Mouse (Mus musculus): ENCODE measurements around the gene Dlg2. TPM values are rescaled to one million over a fixed set of nuclear protein-coding genes. Genes with fewer than 3 reads are reported as not detected.

Dlg2 gene
- polyA plus RNA-seq, 1 experiment from 2014 or later = 1.3 TPM

- DNase-seq (ENCODE audit: low spot score) = no peak
- Histone ChIP-seq H3K27me3 (replicated peaks; ENCODE audit: low read depth, poor library complexity, severe bottlenecking) (no peaks in the 10 kb centered on the region), H3K36me3 (replicated peaks) (no peaks in the 10 kb centered on the region), H3K4me1 (no peaks in the 10 kb centered on the region), H3K27ac (replicated peaks) (no peak overlapping the region), H3K9me3 (no peaks in the 10 kb centered on the region), H3K4me3 (no peak overlapping the region)
- WGBS = 58% methylated on average over 2 of the region's 2 CpGs
Observed at GRCm38 (mm10) chr7:90587795-90588194, 111.3 kb downstream of the Dlg2 start.

DNA sequence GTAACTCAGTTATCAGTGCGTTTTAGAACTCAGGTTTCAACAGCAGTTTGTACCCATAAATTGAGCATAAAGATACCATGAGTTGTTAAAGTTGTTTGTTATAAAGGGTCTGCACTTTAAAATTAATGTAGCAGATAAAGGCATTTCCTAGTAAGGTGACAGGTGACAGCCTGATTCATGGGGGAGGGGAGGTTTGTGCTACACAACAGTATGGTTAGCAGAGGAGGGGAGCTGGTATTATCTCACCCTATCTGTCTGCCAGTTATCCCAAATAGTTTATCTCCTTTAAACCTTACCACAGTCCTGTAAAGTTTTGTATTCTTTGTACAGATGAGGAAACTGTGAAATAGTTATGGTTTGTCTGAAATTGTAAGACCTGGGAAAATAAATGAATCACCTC lies 111.8 kb downstream of the Dlg2 start:
- 86% methylated on average over 1 of the region's 1 CpGs for WGBS
- no peak for DNase-seq (ENCODE audit: low spot score)
- H3K36me3 ChIP-seq (replicated peaks) = no peaks in the 10 kb centered on the region
- no peaks in the 10 kb centered on the region for H3K27me3 ChIP-seq (replicated peaks; ENCODE audit: low read depth, poor library complexity, severe bottlenecking)
- H3K9me3 ChIP-seq = no peaks in the 10 kb centered on the region
- no peaks in the 10 kb centered on the region for H3K4me1 ChIP-seq
- no peak overlapping the region for H3K27ac ChIP-seq (replicated peaks)
- no peak overlapping the region for H3K4me3 ChIP-seq

GRCm38 (mm10) chr7:90609764-90610163 lies 133.3 kb downstream of the Dlg2 start:
- Histone ChIP-seq H3K27me3 (replicated peaks; ENCODE audit: low read depth, poor library complexity, severe bottlenecking) (no peaks in the 10 kb centered on the region), H3K27ac (replicated peaks) (no peak overlapping the region), H3K4me3 (no peak overlapping the region), H3K36me3 (replicated peaks) (no peaks in the 10 kb centered on the region), H3K9me3 (no peaks in the 10 kb centered on the region), H3K4me1 (no peaks in the 10 kb centered on the region)
- no peak for DNase-seq (ENCODE audit: low spot score)
- 57% methylated on average over 2 of the region's 2 CpGs for WGBS

DNA sequence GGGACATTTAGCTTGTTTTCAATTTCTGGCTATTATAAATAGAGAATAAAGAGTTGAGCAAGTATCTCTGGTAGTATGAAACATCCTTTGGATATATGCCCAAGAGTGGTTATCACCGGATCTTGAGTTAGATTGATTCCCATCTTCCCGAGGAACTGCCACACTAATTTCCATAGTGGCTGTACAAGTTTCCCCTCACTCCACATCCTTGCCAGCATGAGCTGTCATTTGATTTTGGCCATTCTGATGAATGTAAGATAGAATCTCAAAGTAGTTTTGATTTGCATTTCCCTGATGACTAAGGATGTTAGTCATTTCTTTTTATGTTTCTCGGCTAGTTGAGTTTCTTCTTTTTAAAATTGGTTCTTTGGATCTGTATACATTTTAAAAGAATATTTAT lies 154.1 kb downstream of the Dlg2 start:
- H3K4me3 ChIP-seq = no peak overlapping the region
- H3K27ac ChIP-seq (replicated peaks) = no peak overlapping the region
- no peaks in the 10 kb centered on the region for H3K36me3 ChIP-seq (replicated peaks)
- WGBS = 93% methylated on average over 3 of the region's 3 CpGs
- no peaks in the 10 kb centered on the region for H3K4me1 ChIP-seq
- DNase-seq (ENCODE audit: low spot score) = no peak
- no peaks in the 10 kb centered on the region for H3K9me3 ChIP-seq
- H3K27me3 ChIP-seq (replicated peaks; ENCODE audit: low read depth, poor library complexity, severe bottlenecking) = no peaks in the 10 kb centered on the region

DNA sequence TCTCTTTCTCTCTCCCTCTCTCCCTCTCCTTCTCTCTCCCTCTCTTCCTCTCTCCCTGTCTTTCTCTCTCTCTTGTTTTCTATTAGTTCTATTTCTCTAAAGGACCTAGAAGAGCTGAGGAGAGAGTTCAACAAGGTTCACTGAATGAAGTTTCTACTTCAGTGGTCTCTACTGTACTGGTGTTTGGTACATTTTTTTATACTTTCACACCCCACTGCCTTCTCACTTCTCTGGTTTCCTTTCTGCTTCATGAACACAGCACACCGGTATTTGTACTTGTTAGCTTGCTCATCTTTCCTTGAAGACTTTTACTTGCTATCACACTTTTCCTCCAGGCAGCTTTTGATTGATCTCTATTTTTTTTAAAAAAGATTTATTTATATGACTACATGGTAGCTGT lies 173.0 kb downstream of the Dlg2 start:
- peaks cover 5% of the 10 kb centered on the region; the same call in 1 of the 2 replicates for H3K4me1 ChIP-seq
- H3K27ac ChIP-seq (replicated peaks) = no peak overlapping the region
- 94% methylated on average over 1 of the region's 1 CpGs for WGBS
- H3K36me3 ChIP-seq (replicated peaks) = no peaks in the 10 kb centered on the region
- H3K27me3 ChIP-seq (replicated peaks; ENCODE audit: low read depth, poor library complexity, severe bottlenecking) = no peaks in the 10 kb centered on the region
- H3K9me3 ChIP-seq = no peaks in the 10 kb centered on the region
- no peak overlapping the region for H3K4me3 ChIP-seq
- DNase-seq (ENCODE audit: low spot score) = no peak

- Histone ChIP-seq H3K36me3 (replicated peaks) (no peaks in the 10 kb centered on the region), H3K4me3 (no peak overlapping the region), H3K27ac (replicated peaks) (no peak overlapping the region), H3K4me1 (peaks cover 5% of the 10 kb centered on the region; the same call in 1 of the 2 replicates), H3K27me3 (replicated peaks; ENCODE audit: low read depth, poor library complexity, severe bottlenecking) (no peaks in the 10 kb centered on the region), H3K9me3 (no peaks in the 10 kb centered on the region)
- DNase-seq (ENCODE audit: low spot score) = no peak
- WGBS = 57% methylated on average over 6 of the region's 6 CpGs
Observed at GRCm38 (mm10) chr7:90651128-90651527, 174.7 kb downstream of the Dlg2 start.

- H3K27me3 ChIP-seq (replicated peaks; ENCODE audit: low read depth, poor library complexity, severe bottlenecking) = no peaks in the 10 kb centered on the region
- peaks cover 5% of the 10 kb centered on the region; the same call in 1 of the 2 replicates for H3K4me1 ChIP-seq
- WGBS = 92% methylated on average over 2 of the region's 2 CpGs
- no peak overlapping the region for H3K4me3 ChIP-seq
- H3K9me3 ChIP-seq = no peaks in the 10 kb centered on the region
- no peaks in the 10 kb centered on the region for H3K36me3 ChIP-seq (replicated peaks)
- DNase-seq (ENCODE audit: low spot score) = no peak
- no peak overlapping the region for H3K27ac ChIP-seq (replicated peaks)
Observed at GRCm38 (mm10) chr7:90651611-90652010, 175.1 kb downstream of the Dlg2 start.

DNA sequence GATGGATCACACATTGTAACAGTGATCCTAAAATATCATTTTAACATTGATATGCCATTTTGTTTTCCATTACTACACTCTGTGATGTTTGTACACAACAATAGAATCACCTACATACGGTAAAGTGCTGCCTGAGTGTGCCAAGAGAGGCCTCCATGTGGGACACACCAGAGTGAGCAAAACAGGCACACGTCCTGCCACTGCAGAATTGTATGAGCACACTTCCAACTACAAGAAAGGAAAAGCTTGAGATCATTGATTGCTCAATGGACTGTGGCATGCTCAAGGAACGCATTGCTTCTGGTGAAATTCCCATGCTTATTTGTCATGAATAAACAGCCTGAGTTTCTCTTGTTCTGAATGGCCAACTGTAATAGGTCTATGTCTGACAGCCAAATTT lies 182.1 kb downstream of the Dlg2 start:
- H3K36me3 ChIP-seq (replicated peaks) = no peaks in the 10 kb centered on the region
- no peaks in the 10 kb centered on the region for H3K27me3 ChIP-seq (replicated peaks; ENCODE audit: low read depth, poor library complexity, severe bottlenecking)
- H3K4me3 ChIP-seq = no peak overlapping the region
- no peaks in the 10 kb centered on the region for H3K9me3 ChIP-seq
- H3K4me1 ChIP-seq = no peaks in the 10 kb centered on the region
- 76% methylated on average over 3 of the region's 3 CpGs for WGBS
- no peak for DNase-seq (ENCODE audit: low spot score)
- H3K27ac ChIP-seq (replicated peaks) = no peak overlapping the region

GRCm38 (mm10) chr7:90694050-90694449 lies 217.6 kb downstream of the Dlg2 start:
- H3K27me3 ChIP-seq (replicated peaks; ENCODE audit: low read depth, poor library complexity, severe bottlenecking) = no peaks in the 10 kb centered on the region
- no peak overlapping the region for H3K27ac ChIP-seq (replicated peaks)
- no peak overlapping the region for H3K4me3 ChIP-seq
- DNase-seq (ENCODE audit: low spot score) = no peak
- no peaks in the 10 kb centered on the region for H3K4me1 ChIP-seq
- no peaks in the 10 kb centered on the region for H3K9me3 ChIP-seq
- no peaks in the 10 kb centered on the region for H3K36me3 ChIP-seq (replicated peaks)

- H3K4me1 ChIP-seq = no peaks in the 10 kb centered on the region
- no peaks in the 10 kb centered on the region for H3K27me3 ChIP-seq (replicated peaks; ENCODE audit: low read depth, poor library complexity, severe bottlenecking)
- no peaks in the 10 kb centered on the region for H3K9me3 ChIP-seq
- DNase-seq (ENCODE audit: low spot score) = no peak
- H3K36me3 ChIP-seq (replicated peaks) = no peaks in the 10 kb centered on the region
- H3K27ac ChIP-seq (replicated peaks) = no peak overlapping the region
- 69% methylated on average over 7 of the region's 7 CpGs for WGBS
- no peak overlapping the region for H3K4me3 ChIP-seq
Observed at GRCm38 (mm10) chr7:90696181-90696950, 219.9 kb downstream of the Dlg2 start.

GRCm38 (mm10) chr7:90703163-90703852 lies 226.8 kb downstream of the Dlg2 start:
- Histone ChIP-seq H3K36me3 (replicated peaks) (no peaks in the 10 kb centered on the region), H3K4me3 (no peak overlapping the region), H3K9me3 (no peaks in the 10 kb centered on the region), H3K27me3 (replicated peaks; ENCODE audit: low read depth, poor library complexity, severe bottlenecking) (no peaks in the 10 kb centered on the region), H3K27ac (replicated peaks) (no peak overlapping the region), H3K4me1 (no peaks in the 10 kb centered on the region)
- DNase-seq (ENCODE audit: low spot score) = no peak
- 62% methylated on average over 7 of the region's 7 CpGs for WGBS

DNA sequence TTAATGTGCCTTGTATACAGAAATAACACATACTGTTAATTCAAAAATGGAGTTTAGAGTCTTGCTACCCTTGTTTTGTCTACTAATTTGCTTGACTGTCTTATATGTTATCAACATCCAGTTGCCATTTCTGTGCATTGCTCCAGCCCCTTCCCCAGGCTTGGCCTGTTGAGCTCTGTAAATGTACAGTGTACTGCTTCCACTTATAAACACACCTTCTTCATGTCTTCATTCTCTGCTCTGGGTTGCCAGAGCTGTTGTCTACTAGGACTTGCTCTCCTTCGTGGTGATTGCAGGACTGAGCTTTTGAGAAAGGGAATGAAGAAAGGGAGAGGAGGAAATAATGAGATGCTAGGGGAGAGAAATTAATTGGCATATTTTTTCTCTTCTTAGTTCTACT lies 227.5 kb downstream of the Dlg2 start:
- 70% methylated on average over 1 of the region's 1 CpGs for WGBS
- no peak overlapping the region for H3K4me3 ChIP-seq
- DNase-seq (ENCODE audit: low spot score) = no peak

GRCm38 (mm10) chr7:90734086-90734485 lies 257.6 kb downstream of the Dlg2 start:
- Histone ChIP-seq H3K36me3 (replicated peaks) (no peaks in the 10 kb centered on the region), H3K27ac (replicated peaks) (no peak overlapping the region), H3K9me3 (no peaks in the 10 kb centered on the region), H3K27me3 (replicated peaks; ENCODE audit: low read depth, poor library complexity, severe bottlenecking) (no peaks in the 10 kb centered on the region), H3K4me1 (no peaks in the 10 kb centered on the region), H3K4me3 (no peak overlapping the region)
- DNase-seq (ENCODE audit: low spot score) = peak; percentile 8
- 51% methylated on average over 3 of the region's 3 CpGs for WGBS

More for the DNA sequence above, 227.5 kb downstream of the Dlg2 start:
- no peaks in the 10 kb centered on the region for H3K36me3 ChIP-seq (replicated peaks)
- no peaks in the 10 kb centered on the region for H3K9me3 ChIP-seq
- H3K4me1 ChIP-seq = no peaks in the 10 kb centered on the region
- no peaks in the 10 kb centered on the region for H3K27me3 ChIP-seq (replicated peaks; ENCODE audit: low read depth, poor library complexity, severe bottlenecking)
- no peak overlapping the region for H3K27ac ChIP-seq (replicated peaks)

Measured in embryonic facial prominence, embryonic 10.5 days (tissue).